Mouse (Mus musculus): Measurements from ENCODE around the gene Fam172a. TPM values are rescaled to one million over a fixed set of nuclear protein-coding genes. Genes with fewer than 3 reads are reported as not detected.

The Fam172a gene
- polyA plus RNA-seq, 1 experiment, result 38.4 TPM

- TF ChIP-seq POLR2A (IDR thresholded peaks at IDR 0.05; ENCODE audit: low read depth, low read length), result no peak
- TF ChIP-seq CTCF (IDR thresholded peaks at IDR 0.05; ENCODE audit: borderline replicate concordance, insufficient read depth, low read length), result no peak
- Histone ChIP-seq H3K4me3 (ENCODE audit: insufficient read depth, low read length) (peak overlapping the region; percentile 42), H3K27ac (ENCODE audit: insufficient read depth, low read length) (peak overlapping the region; percentile 38; the same call in 1 of the 2 replicates), H3K4me1 (ENCODE audit: control insufficient read depth, insufficient read depth, low read length) (peaks cover 1% of the 10 kb centered on the region; the same call in 1 of the 2 replicates)
Observed at GRCm38 (mm10) chr13:78200407-78200806, 498.6 kb downstream of the Fam172a start.

DNA sequence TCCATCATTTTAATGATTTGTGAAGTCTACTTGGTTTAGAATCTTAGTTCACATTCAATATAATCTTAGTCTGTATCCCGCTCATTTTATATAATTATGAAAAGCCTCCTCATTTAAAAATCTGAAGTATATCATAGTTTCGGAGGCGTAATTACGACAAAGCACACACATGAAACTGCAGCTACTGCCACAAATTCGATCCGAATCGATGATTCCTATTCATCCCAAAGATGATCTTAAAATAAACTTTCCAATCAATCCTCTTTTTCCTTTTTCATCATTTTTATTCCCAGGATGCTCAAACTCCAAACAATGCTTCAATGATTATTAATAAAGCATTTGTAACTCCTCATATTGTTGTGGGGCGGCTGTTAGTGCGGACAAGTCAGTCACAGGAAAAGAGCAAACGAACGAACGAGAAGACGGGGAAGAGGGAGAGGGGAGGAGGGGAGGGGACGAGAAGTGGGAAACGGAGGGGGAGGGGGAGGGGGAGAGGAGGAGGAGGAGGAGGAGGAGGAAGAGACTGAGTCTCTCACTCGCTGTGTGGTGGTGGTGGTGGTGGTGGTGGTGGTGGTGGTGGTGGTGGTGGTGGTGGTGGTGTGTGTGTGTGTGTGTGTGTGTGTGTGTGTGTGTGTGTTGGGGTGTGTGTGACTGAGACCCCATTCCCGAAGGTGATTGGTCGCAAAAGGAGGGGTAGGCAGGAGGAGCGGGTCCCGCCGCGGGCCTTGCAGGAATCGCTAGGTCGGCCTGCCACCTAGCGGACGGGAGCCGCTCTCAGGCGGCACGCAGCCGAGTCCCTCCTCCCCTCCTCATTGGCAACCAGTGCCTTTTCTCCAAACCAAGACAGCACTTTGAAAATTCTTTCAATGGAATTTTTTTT, 499.4 kb downstream of the Fam172a start:
- H3K27ac ChIP-seq (ENCODE audit: insufficient read depth, low read length), result peak overlapping the region; percentile 47
- peak overlapping the region; percentile 54 for H3K4me3 ChIP-seq (ENCODE audit: insufficient read depth, low read length)
- TF ChIP-seq CTCF (IDR thresholded peaks at IDR 0.05; ENCODE audit: borderline replicate concordance, insufficient read depth, low read length) (peak; percentile 82), POLR2A (IDR thresholded peaks at IDR 0.05; ENCODE audit: low read depth, low read length) (no peak)
- H3K4me1 ChIP-seq (ENCODE audit: control insufficient read depth, insufficient read depth, low read length), result peaks cover 1% of the 10 kb centered on the region; the same call in 1 of the 2 replicates

GRCm38 (mm10) chr13:78201871-78202565, 500.2 kb downstream of the Fam172a start:
- H3K27ac ChIP-seq (ENCODE audit: insufficient read depth, low read length), result peak overlapping the region; percentile 47
- H3K4me1 ChIP-seq (ENCODE audit: control insufficient read depth, insufficient read depth, low read length), result peaks cover 1% of the 10 kb centered on the region; the same call in 1 of the 2 replicates
- peak overlapping the region; percentile 54 for H3K4me3 ChIP-seq (ENCODE audit: insufficient read depth, low read length)
- TF ChIP-seq CTCF (IDR thresholded peaks at IDR 0.05; ENCODE audit: borderline replicate concordance, insufficient read depth, low read length) (no peak), POLR2A (IDR thresholded peaks at IDR 0.05; ENCODE audit: low read depth, low read length) (no peak)

GRCm38 (mm10) chr13:78202574-78203347, 500.9 kb downstream of the Fam172a start:
- peaks cover 1% of the 10 kb centered on the region; the same call in 1 of the 2 replicates for H3K4me1 ChIP-seq (ENCODE audit: control insufficient read depth, insufficient read depth, low read length)
- H3K4me3 ChIP-seq (ENCODE audit: insufficient read depth, low read length), result peak overlapping the region; percentile 72
- peak overlapping the region; percentile 67 for H3K27ac ChIP-seq (ENCODE audit: insufficient read depth, low read length)
- TF ChIP-seq POLR2A (IDR thresholded peaks at IDR 0.05; ENCODE audit: low read depth, low read length) (peak; percentile 26; the same call in 1 of the 2 replicates), CTCF (IDR thresholded peaks at IDR 0.05; ENCODE audit: borderline replicate concordance, insufficient read depth, low read length) (no peak)

- H3K4me1 ChIP-seq (ENCODE audit: control insufficient read depth, insufficient read depth, low read length), result peaks cover 1% of the 10 kb centered on the region; the same call in 1 of the 2 replicates
- peak overlapping the region; percentile 67 for H3K27ac ChIP-seq (ENCODE audit: insufficient read depth, low read length)
- TF ChIP-seq POLR2A (IDR thresholded peaks at IDR 0.05; ENCODE audit: low read depth, low read length), result peak; percentile 40
- TF ChIP-seq CTCF (IDR thresholded peaks at IDR 0.05; ENCODE audit: borderline replicate concordance, insufficient read depth, low read length), result no peak
- H3K4me3 ChIP-seq (ENCODE audit: insufficient read depth, low read length), result peak overlapping the region; percentile 72
Observed at GRCm38 (mm10) chr13:78203348-78204061, 501.7 kb downstream of the Fam172a start.

DNA sequence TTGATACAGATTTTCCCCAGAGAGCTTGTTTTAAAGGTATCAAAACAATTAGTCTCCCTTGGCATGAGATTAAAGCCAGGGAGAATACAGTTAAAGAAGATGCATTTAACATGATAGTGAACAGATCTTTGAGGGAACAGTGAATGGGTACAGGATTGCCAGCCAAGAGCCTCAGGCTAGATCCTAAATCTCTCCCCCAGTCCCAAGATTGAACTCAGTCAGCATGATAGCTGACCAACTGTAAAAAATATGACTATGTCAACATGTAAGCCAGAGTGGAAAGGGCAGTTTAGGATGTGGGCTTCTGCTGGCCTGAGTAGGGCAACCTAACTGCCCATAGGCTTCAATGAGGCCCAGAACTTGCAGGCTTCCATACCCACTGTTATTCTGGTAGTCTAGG, 503.6 kb downstream of the Fam172a start:
- TF ChIP-seq CTCF (IDR thresholded peaks at IDR 0.05; ENCODE audit: borderline replicate concordance, insufficient read depth, low read length) (no peak), POLR2A (IDR thresholded peaks at IDR 0.05; ENCODE audit: low read depth, low read length) (no peak)
- H3K27ac ChIP-seq (ENCODE audit: insufficient read depth, low read length), result no peak overlapping the region
- H3K4me1 ChIP-seq (ENCODE audit: control insufficient read depth, insufficient read depth, low read length), result peaks cover 1% of the 10 kb centered on the region; the same call in 1 of the 2 replicates
- H3K4me3 ChIP-seq (ENCODE audit: insufficient read depth, low read length), result no peak overlapping the region

DNA sequence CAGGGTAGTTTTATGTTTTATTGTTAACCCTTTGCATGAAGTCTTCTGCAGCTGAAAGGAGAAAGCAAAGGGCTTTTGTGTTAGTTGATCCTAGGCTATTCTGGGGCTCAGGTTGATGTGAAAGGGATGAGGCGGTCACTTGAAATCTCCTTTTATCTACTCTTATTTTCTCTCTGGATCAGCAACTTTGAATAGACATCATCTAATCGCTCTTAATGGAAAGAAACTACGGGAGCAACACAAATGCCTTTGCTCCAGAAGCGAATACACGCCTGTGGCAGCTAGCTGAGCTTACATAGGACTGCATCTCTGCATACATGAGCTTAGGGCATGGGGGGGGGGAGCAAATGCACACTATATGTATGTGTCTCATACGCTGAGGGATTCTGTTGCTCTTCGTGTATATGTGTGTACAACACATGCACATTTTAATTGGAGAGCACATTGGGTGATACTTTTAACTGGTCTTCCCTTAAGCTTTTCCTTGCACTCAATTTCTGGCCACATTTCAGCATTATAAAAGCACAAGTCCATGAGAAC, 505.1 kb downstream of the Fam172a start:
- no peak overlapping the region for H3K27ac ChIP-seq (ENCODE audit: insufficient read depth, low read length)
- H3K4me3 ChIP-seq (ENCODE audit: insufficient read depth, low read length), result no peak overlapping the region
- H3K4me1 ChIP-seq (ENCODE audit: control insufficient read depth, insufficient read depth, low read length), result peaks cover 1% of the 10 kb centered on the region; the same call in 1 of the 2 replicates
- TF ChIP-seq CTCF (IDR thresholded peaks at IDR 0.05; ENCODE audit: borderline replicate concordance, insufficient read depth, low read length) (no peak), POLR2A (IDR thresholded peaks at IDR 0.05; ENCODE audit: low read depth, low read length) (no peak)

DNA sequence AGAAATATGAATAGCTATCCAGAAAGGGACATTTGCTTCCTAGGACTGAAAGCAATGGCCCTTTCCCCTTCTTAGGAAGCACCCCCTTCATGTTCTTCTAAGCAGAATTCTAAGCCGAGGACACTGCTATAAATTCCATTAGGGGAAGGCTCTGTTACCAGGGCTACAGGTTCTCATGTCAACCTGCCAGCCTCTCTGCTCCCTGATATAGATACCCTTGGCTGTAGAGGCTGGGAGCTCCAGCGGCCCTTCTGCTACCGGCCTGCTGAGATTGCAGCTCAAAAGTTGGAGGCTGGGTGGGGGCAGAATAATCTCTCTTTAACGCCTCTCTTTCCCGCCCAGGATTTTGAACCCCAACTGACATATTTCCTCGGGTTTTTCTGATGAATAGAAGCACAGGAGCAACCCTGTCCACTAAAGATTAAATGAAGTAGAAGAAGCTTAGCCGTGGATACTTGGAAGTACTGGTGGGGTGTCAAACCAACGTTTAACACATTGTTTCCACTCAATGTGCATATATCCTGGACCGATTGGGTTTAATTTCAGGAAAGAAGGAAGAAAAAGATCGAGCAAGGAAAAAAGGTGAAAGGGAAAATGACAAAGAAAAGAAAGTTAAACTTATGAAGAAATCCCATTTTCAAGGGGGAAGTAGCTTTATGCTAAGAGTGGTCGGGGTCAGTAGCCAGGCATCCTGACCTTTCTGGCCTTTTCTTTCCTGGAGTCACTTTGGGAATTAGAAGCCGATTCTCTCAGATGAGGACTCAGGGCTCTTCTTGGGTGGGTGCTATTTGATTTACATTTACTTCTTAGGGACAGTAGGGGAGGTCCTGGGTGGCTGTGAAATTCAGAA, 506.2 kb downstream of the Fam172a start:
- Histone ChIP-seq H3K27ac (ENCODE audit: insufficient read depth, low read length) (no peak overlapping the region), H3K4me3 (ENCODE audit: insufficient read depth, low read length) (no peak overlapping the region), H3K4me1 (ENCODE audit: control insufficient read depth, insufficient read depth, low read length) (peaks cover 1% of the 10 kb centered on the region; the same call in 1 of the 2 replicates)
- TF ChIP-seq CTCF (IDR thresholded peaks at IDR 0.05; ENCODE audit: borderline replicate concordance, insufficient read depth, low read length) (no peak), POLR2A (IDR thresholded peaks at IDR 0.05; ENCODE audit: low read depth, low read length) (no peak)
